Mouse (Mus musculus): Measurements from ENCODE around the gene Mark3. TPM values are rescaled to one million over a fixed set of nuclear protein-coding genes. Genes with fewer than 3 reads are reported as not detected.
"Not testable (repeated sequence)": the region's sequence is repeated elsewhere in the genome, so short reads cannot be mapped to it uniquely, and the experiment has no call there.

Gene Mark3
- 10 to 100 TPM; 77.5 to 79.9 TPM for total RNA-seq (2021)

GRCm38 (mm10) chr12:111574074-111574886 is at the start of gene Mark3:
Gene Mark3 (plus strand): TSS chr12:111574523.
- DNase-seq = peak; percentile 99

DNA sequence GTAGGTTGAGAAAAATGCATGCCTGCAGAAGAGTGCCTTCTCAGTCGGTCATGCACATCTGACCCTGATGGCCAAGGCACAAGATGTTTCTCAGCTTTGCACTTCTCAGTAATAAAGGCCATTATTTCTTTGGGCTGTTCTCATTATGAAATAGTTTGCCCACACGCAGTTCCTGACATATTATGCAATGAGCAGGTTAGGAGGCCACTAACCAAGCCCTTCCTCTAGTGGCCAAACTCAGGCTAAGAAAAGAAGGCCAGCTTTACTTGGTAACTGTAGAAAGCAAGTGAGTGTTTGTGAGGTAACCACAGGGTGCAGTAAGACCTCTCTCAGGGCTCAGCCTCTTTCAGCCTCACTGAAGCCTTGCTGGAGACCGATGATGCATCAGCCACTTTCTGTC is 49.4 kb upstream of the Mark3 start:
- DNase-seq = no peak

- no peak for DNase-seq
Measured at GRCm38 (mm10) chr12:111527643-111528281, 46.6 kb upstream of the Mark3 start.

GRCm38 (mm10) chr12:111529192-111529591 is 45.1 kb upstream of the Mark3 start:
- DNase-seq = no peak

GRCm38 (mm10) chr12:111533096-111533794 is 41.1 kb upstream of the Mark3 start:
- no peak for DNase-seq

- no peak for DNase-seq
Measured at GRCm38 (mm10) chr12:111535281-111535680, 39.0 kb upstream of the Mark3 start.

DNA sequence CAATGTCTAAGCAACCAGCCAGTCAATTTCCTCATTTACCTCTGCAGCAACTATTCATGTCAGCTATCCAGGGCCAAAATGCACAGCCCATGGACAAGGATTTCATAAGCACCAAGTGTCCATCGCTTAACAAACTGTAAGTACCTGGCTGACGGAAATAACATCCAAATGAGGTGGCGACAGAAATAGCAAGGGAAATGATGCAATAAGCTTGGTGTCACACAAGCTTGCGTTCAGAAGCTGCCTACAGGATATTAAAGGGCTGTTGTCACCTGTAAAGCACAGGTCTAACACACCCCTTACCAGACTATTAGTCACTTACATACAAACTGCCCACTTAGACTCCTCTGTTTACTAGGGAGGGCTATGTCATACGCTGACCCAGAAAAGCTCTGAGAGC is 38.6 kb upstream of the Mark3 start:
- DNase-seq = no peak

- DNase-seq = no peak
Measured at GRCm38 (mm10) chr12:111536746-111537145, 37.6 kb upstream of the Mark3 start.

GRCm38 (mm10) chr12:111537341-111537740 is 37.0 kb upstream of the Mark3 start:
- peak; percentile 67 for DNase-seq

DNA sequence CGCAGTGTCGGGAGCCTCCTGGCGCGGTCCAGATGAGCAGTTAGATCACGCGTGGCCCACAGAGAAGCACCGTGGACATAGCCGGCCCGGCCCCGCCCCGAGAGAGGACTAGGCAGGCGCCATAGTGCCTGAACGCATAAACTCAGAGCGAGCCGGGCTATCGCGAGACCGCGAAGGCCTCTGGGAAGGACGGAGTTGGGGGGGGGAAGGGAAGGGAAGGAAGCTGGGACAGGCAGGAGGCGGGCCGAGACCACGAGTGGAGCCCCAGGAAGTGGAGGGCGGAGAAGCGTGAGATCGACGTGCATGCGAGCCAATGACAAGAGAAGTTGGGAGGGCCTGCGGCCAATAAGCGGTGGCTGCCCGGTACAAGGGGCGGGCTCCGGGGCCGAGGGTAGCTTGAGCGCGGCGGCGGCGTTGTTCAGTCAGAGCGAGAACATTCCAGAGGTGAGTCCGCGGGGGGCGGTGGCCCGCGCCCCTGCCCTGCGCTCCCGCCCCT is 36.5 kb upstream of the Mark3 start, which contains the start of gene Eif5:
Eif5 (plus strand) TSS at position 221 of the 496 bp plus-strand sequence.
- peak; percentile 100 for DNase-seq

DNA sequence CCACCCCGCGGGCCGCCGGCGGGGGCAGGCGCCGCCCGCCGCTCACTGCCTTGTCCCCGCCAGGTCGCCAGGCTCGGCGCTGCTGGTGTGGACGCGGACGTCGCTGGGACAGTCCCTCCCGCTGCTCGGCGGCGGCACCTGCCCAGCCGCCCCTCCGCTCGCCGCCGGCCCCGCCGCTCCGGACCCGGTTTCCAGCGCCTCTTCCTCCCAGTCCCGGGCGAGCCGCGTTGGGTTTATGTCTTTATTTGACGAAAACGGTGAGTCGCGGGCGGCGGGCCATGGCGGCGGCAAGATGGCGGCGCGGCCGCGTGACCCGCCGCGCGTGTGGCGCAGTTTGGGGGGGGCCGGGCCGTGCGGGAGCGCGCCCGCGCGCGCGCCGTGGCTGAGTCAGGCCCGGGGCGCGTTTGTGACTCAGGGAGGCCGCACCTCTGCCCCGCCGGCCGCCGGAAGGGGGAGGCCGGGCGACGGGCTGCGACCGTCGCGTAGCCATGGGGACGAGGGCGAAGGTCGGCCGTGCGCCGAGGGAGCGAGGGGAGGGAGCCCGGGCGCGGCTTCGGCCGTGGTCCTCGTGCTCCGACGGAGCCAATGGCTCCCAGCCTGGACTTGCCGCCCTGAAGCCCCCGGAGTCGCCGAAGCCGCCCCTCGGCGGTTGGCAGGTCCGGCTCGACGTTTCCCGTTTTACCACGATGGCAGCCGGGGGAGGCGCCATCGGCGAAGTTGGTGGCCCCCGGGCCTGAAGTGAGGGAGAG is 35.9 kb upstream of the Mark3 start:
- peak; percentile 88 for DNase-seq

- no peak for DNase-seq
Measured at GRCm38 (mm10) chr12:111539041-111539345, 35.3 kb upstream of the Mark3 start.

GRCm38 (mm10) chr12:111547070-111547469 is 27.3 kb upstream of the Mark3 start:
- no peak for DNase-seq

- no peak for DNase-seq
Measured at GRCm38 (mm10) chr12:111548555-111549289, 25.6 kb upstream of the Mark3 start.

DNA sequence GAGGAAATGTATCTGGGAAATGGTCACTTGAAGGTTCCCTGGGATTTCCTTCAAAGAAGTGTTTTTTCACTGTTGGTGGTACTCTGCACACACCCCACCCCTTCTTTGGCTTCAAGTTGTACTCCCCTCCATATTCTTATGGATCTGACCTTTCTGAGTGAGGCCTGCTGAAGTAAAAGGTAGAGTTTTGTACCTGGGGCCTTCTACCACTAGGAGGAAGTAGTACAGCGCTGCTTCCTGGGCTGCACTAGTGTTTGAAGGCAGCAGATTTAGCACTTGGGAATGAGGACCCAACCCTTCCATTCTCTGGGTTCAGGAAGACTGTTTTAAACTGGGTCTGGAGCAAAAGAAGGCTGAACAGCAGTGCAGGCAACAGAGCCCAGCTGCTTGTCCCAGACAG is 23.6 kb upstream of the Mark3 start:
- DNase-seq = no peak

DNA sequence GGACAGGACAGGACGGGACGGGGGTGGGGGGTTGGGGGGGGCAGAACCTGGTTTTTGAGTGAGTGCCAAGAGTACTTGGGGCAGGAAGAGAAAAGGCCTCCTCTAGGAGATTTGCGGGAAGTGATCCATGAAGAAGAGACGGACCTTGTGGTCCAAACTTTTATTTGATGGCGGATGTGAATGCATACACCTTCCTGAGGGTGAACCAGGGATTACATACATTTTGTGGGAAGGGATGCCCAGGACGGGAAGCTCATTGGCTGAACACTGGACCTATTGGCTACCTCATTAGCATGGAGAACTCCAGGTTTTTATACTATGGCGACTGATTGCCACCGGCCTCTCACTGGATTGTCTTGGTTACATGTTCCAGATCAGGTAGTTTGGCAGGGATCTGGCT is 22.0 kb upstream of the Mark3 start:
- no peak for DNase-seq

- DNase-seq = no peak
Measured at GRCm38 (mm10) chr12:111555357-111555756, 19.0 kb upstream of the Mark3 start.

GRCm38 (mm10) chr12:111555893-111556292 is 18.4 kb upstream of the Mark3 start:
- DNase-seq = not testable (repeated sequence)

GRCm38 (mm10) chr12:111557538-111557937 is 16.8 kb upstream of the Mark3 start:
- no peak for DNase-seq

DNA sequence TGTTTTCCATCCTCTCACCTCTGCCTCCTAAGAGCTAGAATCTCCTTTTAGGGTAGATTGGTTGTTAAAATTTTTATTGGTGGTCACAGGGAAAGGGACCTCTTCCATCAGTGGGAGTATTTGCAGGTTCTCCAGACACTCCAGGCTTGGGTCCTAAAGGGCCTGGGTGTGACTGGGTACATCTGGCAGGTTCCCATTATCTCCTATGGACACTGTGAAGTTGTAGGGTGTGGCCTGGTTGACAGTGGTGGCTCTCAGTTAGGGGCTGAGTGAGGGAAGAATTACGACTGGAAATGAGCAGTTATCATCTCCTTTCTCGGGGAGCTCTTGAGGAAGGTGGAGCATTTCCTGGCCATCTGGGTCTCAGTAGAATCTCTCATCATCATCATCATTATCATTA is 15.7 kb upstream of the Mark3 start:
- no peak for DNase-seq

- DNase-seq = peak; percentile 26
Measured at GRCm38 (mm10) chr12:111559647-111560258, 14.6 kb upstream of the Mark3 start.

Measured in heart, postnatal 4 days (tissue).